Mouse (Mus musculus) lung, adult 18-20 months (tissue): ENCODE measurements around the gene Ifi27l2b.

Experiments
- DNase-seq, 2 experiments: peaks; one replicate each; pipeline ENCODE4 v3.0.0; 2022; ENCODE audit warnings: mixed read lengths in 2 of 2

Gene Ifi27l2b

GRCm38 (mm10) chr12:103433986-103434731 lies 22.9 kb downstream of the Ifi27l2b start, which contains the start of gene Ifi27:
Gene Ifi27 (plus strand): TSS chr12:103434211.
- peak; percentile 85 to 93 for DNase-seq

- no peak for DNase-seq
These were observed 23.6 kb downstream of the Ifi27l2b start for GRCm38 (mm10) chr12:103433430-103433829.

- no peak for DNase-seq
These were observed 30.3 kb downstream of the Ifi27l2b start for GRCm38 (mm10) chr12:103426710-103427109.

- DNase-seq, result peak; percentile 99
These were observed 31.1 kb downstream of the Ifi27l2b start, which contains the start of gene Ddx24 for GRCm38 (mm10) chr12:103425729-103426470. Gene Ddx24 (minus strand): TSS chr12:103425830.

GRCm38 (mm10) chr12:103425016-103425728 lies 31.9 kb downstream of the Ifi27l2b start:
- DNase-seq, result no peak

- DNase-seq, result no peak
These were observed 48.9 kb downstream of the Ifi27l2b start for GRCm38 (mm10) chr12:103408144-103408543.

- no peak for DNase-seq
These were observed 49.3 kb downstream of the Ifi27l2b start, which contains the start of gene 9330161L09Rik for GRCm38 (mm10) chr12:103407720-103408119. Gene 9330161L09Rik (minus strand): TSS chr12:103407820.

GRCm38 (mm10) chr12:103404131-103404530 lies 52.9 kb downstream of the Ifi27l2b start:
- no peak for DNase-seq
